Mouse (Mus musculus) limb, embryonic 14.5 days (tissue): ENCODE data around the gene Cyp26b1. TPM values are rescaled to one million over a fixed set of nuclear protein-coding genes. Genes with fewer than 3 reads are reported as not detected.
"Not testable (repeated sequence)": the region's sequence is repeated elsewhere in the genome, so short reads cannot be mapped to it uniquely, and the experiment has no call there.

ENCODE experiments used
- ATAC-seq: fragments of 200-750 bp; cut with Nextera tagmentation; 2 replicates; pipeline ENCODE4 v1.8.0; 2017; ENCODE audit warnings: low read depth, moderate number of reproducible peaks, moderate TSS enrichment; ENCODE audit not compliant: low FRiP score
- DNase-seq: peaks from one replicate; pipeline ENCODE4 v3.0.0-alpha.2; 2015; ENCODE audit warnings: low spot score
- H3K27ac ChIP-seq: fragments of 300-500 bp; sonication (generic); replicated peaks from 2 replicates; pipeline ENCODE4 v1.5.1; 2014; ENCODE audit warnings: low read depth, mild to moderate bottlenecking, low read length, moderate library complexity, mixed read lengths
- H3K27me3 ChIP-seq: fragments of 300-500 bp; sonication (generic); 2 replicates; pipeline ENCODE4 v1.6.1; 2014; ENCODE audit warnings: low read length, mixed read lengths; ENCODE audit not compliant: control insufficient read depth, insufficient read depth
- H3K36me3 ChIP-seq: fragments of 300-500 bp; sonication (generic); 2 replicates; pipeline ENCODE4 v1.6.1; 2014; ENCODE audit warnings: mild to moderate bottlenecking, low read length, moderate library complexity, mixed read lengths; ENCODE audit not compliant: control insufficient read depth, insufficient read depth
- H3K4me1 ChIP-seq: fragments of 300-500 bp; sonication (generic); 2 replicates; pipeline ENCODE4 v1.6.1; 2014; ENCODE audit warnings: antibody characterized with exemption, low read length, mixed read lengths; ENCODE audit not compliant: control insufficient read depth, insufficient read depth
- H3K4me2 ChIP-seq: fragments of 300-500 bp; sonication (generic); replicated peaks from 2 replicates; pipeline ENCODE4 v1.6.1; 2014; ENCODE audit warnings: low read depth, mild to moderate bottlenecking, low read length, moderate library complexity; ENCODE audit not compliant: severe bottlenecking
- H3K4me3 ChIP-seq: fragments of 300-500 bp; sonication (generic); replicated peaks from 2 replicates; pipeline ENCODE4 v1.5.1; 2014; ENCODE audit warnings: low read length
- H3K9ac ChIP-seq: fragments of 300-500 bp; sonication (generic); 2 replicates; pipeline ENCODE4 v1.6.1; 2014; ENCODE audit warnings: mild to moderate bottlenecking, low read depth, low read length, moderate library complexity; ENCODE audit not compliant: severe bottlenecking
- H3K9me3 ChIP-seq: fragments of 300-500 bp; sonication (generic); 2 replicates; pipeline ENCODE4 v1.6.1; 2016; ENCODE audit warnings: low read length; ENCODE audit not compliant: control insufficient read depth
- POLR2A ChIP-seq: fragments of 200-500 bp; IDR thresholded peaks from 2 replicates; pipeline ENCODE4 v1.8.0; 2012; ENCODE audit warnings: inconsistent platforms, mild to moderate bottlenecking, moderate library complexity, borderline replicate concordance; ENCODE audit not compliant: insufficient read depth, insufficient read length; ENCODE audit errors: extremely low read depth
- WGBS: fragments of 180-500 bp; shearing (Covaris S2); extraction: QIAGEN DNeasy Blood & Tissue Kit; methylation state at CpG from one replicate; pipeline ENCODE4 v1.1.7; 2014; 5-methylcytosine and 5-hydroxymethylcytosine counted together
- polyA plus RNA-seq, 2 experiments: library from polyadenylated mRNA; depleted of rRNA in 1 of 2; stranded (reverse) in 1 of 2; unstranded in 1 of 2; fragments of >200 nt; fragmentation: Nextera tagmentation in 1 of 2; extraction: Ambion mirVana in 1 of 2; gene quantifications; 2 replicates each; pipeline versions ENCODE4 v1.2.1 to v1.2.3; 2012 to 2014

Cyp26b1 gene
- polyA plus RNA-seq, 2 experiments: 10.0 to 20.1 TPM

- no peaks in the 10 kb centered on the region for H3K4me1 ChIP-seq
- H3K4me3 ChIP-seq: no peak overlapping the region
- no peak overlapping the region for H3K9ac ChIP-seq
- 75% methylated on average over 3 of the region's 3 CpGs for WGBS
- H3K36me3 ChIP-seq: no peaks in the 10 kb centered on the region
- H3K27ac ChIP-seq: no peak overlapping the region
- TF ChIP-seq POLR2A: no peak
- no peak overlapping the region for H3K4me2 ChIP-seq
- H3K27me3 ChIP-seq: no peaks in the 10 kb centered on the region
- no peaks in the 10 kb centered on the region for H3K9me3 ChIP-seq
- ATAC-seq (no peak), DNase-seq (no peak)
Measured at GRCm38 (mm10) chr6:84613561-84613960, 19.9 kb upstream of the Cyp26b1 start.

DNA sequence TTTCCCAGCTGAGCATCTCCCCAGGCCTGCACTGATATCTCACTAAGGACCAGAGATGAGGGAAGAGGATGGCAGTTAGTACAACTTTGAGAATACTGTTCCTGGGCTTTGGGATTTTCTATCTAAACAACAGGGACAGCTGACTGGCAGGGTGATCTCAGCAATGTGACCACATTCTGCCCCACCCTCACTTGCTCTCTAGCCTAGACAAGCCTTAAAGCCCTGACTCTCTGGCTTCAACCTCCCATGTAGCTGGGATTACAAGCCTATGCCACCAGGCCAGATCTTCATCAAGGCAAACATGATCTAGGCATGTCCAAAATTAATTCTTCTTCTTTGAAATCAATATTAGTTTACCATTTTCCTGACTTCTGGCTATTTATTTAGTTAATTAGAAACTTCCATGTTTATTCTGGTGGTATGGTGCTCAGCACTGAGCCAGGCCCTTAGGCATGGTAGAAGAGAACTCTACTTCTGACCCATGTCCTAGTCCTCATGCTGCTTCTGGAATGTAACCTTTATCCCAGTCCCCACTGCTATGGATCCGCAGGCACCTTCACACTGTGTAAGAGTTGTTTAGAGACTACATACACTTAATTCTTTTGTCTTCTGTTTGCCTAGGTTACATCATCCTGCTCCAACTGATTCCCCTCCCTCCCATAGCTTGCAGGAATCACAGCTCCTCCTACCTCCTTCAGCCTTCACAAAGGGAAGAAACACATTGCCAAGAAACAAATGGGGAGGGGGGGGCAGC is 7.6 kb upstream of the Cyp26b1 start:
- no peaks in the 10 kb centered on the region for H3K9me3 ChIP-seq
- H3K4me2 ChIP-seq: no peak overlapping the region
- no peaks in the 10 kb centered on the region for H3K27me3 ChIP-seq
- no peak for ATAC-seq
- DNase-seq: no peak
- no peaks in the 10 kb centered on the region for H3K36me3 ChIP-seq
- no peak overlapping the region for H3K27ac ChIP-seq
- TF ChIP-seq POLR2A: no peak
- 44% methylated on average over 1 of the region's 1 CpGs for WGBS
- H3K4me1 ChIP-seq: no peaks in the 10 kb centered on the region
- no peak overlapping the region for H3K9ac ChIP-seq
- no peak overlapping the region for H3K4me3 ChIP-seq

DNA sequence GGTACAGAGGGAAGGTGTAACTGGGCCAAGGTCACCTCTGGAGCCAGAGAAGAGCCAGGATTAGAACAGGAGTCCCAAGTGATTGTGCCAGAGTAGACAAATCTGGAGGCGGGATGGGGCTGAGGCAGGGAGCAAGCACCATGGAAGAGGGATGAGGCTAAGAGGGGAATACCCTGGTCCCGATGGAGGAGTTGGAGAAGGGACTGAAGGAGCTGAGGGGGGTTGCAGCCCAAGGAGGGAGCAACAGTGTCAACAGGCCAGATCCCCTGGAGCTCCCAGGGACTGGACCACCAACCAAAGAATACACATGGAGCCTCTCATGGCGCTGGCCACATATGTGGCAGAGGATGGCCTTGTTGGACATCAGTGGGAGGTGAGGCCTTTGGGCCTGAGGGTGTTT is 5.6 kb upstream of the Cyp26b1 start:
- not testable (repeated sequence) for ATAC-seq, DNase-seq, H3K4me2 ChIP-seq, H3K9ac ChIP-seq, H3K36me3 ChIP-seq, H3K4me1 ChIP-seq, H3K9me3 ChIP-seq, H3K27me3 ChIP-seq, H3K27ac ChIP-seq, H3K4me3 ChIP-seq
- WGBS: 80% methylated on average over 3 of the region's 3 CpGs

DNA sequence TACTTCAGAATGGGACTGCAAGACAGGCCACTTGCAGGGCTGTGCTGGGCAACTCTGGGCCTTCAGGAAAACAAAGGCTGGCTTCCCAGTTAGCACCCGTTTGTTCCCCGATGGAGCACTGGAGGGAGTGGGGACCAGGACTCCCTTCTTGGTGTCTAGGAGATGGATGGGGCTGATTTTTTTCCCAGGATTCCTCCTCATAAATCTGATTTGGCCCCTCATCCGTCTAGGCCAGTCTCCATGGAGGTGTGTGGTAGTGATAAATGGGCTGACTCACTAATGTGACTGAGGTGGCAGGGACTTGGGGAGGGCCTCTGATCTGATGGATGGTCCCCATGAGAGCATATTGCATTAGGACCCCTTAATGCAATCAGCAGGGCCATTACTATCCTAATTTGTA is 5.0 kb upstream of the Cyp26b1 start:
- no peaks in the 10 kb centered on the region for H3K9me3 ChIP-seq
- TF ChIP-seq POLR2A: no peak
- no peak overlapping the region for H3K9ac ChIP-seq
- DNase-seq (no peak), ATAC-seq (no peak)
- no peaks in the 10 kb centered on the region for H3K4me1 ChIP-seq
- no peak overlapping the region for H3K4me3 ChIP-seq
- H3K27me3 ChIP-seq: no peaks in the 10 kb centered on the region
- H3K27ac ChIP-seq: no peak overlapping the region
- no peaks in the 10 kb centered on the region for H3K36me3 ChIP-seq
- WGBS: 63% methylated on average over 3 of the region's 3 CpGs
- no peak overlapping the region for H3K4me2 ChIP-seq

- Histone ChIP-seq H3K4me3 (no peak overlapping the region), H3K27me3 (peaks cover 5% of the 10 kb centered on the region; the same call in 1 of the 2 replicates), H3K9ac (no peak overlapping the region), H3K4me2 (no peak overlapping the region), H3K27ac (no peak overlapping the region), H3K4me1 (peaks cover 9% of the 10 kb centered on the region), H3K9me3 (no peaks in the 10 kb centered on the region), H3K36me3 (no peaks in the 10 kb centered on the region)
- WGBS: 75% methylated on average over 3 of the region's 3 CpGs
- no peak for TF ChIP-seq POLR2A
- DNase-seq (no peak), ATAC-seq (no peak)
Measured at GRCm38 (mm10) chr6:84594626-84595025, 918 bp upstream of the Cyp26b1 start.
